Mouse (Mus musculus) 416B (cell line): ENCODE measurements around the gene Igsf9b.

Experiments
- DNase-seq: peaks from one replicate; pipeline ENCODE4 v3.0.0; 2011; ENCODE audit warnings: low read depth

The Igsf9b gene

DNA sequence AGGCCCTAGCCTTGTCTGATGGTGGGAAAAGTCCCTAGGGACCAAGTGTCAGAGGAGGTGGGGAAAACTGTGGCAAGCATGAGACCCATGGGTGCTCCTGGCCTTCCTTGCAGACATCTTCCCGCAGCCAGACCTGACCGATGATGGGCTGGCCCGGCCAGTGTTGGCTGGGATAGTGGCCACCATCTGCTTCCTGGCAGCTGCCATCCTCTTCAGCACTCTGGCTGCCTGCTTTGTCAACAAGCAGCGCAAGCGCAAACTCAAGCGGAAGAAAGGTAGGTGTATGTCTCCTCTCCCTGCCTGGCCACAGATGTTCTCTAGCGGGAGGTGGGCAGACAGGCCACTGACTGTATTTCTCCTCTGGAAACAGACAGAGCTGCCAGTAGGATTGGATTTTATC, 32.5 kb downstream of the Igsf9b start:
- no peak for DNase-seq

DNA sequence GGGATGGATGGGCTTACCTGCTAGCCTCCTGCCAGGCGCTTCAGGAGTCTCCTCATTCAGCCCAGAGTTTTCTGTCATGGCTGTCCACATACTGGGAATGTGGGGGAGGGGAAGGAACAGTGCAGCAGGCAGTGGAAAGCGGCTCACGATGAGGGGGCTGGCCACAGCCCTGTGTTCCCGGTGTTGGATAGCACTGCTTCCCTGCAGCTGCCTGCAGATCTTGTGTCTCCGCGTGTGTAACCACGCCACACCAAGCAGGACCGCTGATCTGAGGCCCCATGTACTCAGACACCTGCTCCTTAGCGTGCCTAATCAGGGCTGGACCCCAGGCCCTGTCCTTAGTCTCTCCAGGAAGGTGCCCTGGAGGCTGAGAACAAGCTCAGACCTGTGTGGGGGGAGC, 35.9 kb downstream of the Igsf9b start:
- DNase-seq, result no peak

DNA sequence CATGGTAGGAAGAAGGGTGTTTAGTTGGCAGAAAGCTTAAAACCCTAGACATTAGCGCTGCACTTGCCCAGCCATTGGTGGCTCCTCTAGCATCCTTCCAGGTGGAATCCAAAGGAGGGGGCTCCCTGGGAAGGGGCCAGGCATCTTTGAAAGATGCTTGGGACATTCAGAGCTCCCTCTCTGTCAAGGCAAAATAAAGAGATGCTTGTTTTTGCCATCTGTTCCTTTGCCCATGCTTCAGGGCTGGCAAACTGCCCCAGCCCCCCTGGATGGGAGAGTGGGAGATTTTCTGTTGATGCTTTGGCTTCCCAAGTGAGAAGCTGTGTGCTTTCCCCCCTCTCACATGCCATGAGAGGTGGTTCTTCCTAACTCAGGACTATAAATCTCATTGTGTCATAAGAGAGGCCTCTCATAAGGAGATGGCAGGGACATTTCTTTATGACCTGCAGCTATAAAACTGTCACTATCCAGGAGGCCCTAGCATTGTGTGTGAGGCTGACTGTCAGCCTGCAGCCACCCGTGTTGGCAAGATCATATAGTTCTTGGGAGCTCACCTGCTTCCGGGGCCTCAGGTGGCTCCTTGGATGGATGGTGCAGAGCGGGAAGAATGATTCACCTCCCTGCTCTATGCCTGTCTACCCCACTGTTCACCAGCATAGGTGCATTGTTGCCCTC, 38.1 kb downstream of the Igsf9b start:
- DNase-seq, result no peak

DNA sequence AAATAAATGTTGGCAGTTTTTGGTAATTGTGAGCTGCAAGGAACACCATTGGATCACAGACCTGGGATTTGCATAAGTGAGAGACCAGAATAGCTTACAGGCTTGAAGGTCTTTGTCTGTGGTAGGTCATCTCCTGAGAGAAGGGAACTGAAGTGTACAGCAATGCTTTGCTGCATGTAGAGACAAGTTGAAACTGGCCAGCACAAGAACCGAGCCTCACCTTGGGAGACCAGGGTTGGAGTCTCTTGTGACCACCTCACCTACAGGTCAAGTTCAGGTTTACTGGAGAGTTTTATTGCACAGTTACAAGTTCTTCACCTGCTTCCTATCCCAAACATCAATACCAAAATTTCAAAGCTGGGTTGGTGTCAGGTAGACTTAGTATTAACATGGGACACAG, 40.2 kb downstream of the Igsf9b start:
- DNase-seq, result no peak

DNA sequence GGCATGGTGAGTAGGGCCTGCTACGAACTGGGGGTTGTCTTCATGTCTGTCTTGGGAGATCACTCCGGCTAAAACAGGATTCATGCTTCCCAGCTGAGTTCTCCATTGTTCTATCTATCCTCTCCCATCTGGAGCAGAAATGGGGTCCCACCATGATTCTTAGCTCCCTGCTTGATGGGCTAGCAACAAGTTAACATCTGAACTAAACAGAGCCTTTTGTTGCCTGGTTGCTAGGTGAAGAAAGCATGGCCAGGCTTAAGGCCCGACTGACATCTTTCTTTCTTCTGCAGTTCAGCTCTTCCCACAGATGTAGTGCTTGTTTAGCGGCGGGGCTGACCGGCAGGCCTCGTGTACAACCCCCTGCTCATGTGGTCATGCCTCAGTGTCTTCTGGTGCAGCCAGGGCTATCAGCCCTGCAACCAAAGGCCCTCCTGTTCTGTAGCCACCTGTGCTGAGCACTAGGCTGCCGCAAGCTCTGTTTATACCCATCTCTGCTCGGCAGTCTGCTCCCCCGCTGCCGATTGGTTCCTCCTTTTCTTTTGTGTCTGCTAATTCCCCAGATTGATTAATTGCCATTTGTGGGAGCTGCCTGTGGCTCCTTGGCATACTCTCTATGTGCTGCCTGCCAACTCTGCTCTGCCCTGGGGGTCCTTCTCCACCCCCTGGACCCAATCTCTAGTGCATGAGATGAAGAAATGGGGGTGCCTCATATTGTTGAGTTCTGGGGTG, 47.7 kb downstream of the Igsf9b start:
- DNase-seq, result no peak

DNA sequence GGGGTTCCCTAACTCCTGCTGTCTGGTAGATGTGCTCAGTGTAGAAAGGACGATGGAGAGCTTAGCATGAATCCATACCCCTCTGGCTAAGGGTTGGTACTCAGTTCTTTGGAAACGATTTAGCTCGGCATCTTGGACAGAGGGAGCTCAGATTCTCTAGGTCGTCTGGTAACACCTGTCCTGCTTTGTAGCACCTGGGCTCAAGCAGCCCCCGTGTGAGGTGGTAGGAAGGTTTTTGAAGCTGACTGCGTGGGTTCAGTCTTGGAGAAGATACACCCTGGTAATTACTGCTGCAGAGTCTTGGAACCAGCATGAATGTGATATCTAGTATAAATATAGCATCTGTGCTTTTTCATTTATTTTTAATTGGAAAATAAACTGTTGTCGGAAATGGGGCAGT, 54.1 kb downstream of the Igsf9b start:
- no peak for DNase-seq

DNA sequence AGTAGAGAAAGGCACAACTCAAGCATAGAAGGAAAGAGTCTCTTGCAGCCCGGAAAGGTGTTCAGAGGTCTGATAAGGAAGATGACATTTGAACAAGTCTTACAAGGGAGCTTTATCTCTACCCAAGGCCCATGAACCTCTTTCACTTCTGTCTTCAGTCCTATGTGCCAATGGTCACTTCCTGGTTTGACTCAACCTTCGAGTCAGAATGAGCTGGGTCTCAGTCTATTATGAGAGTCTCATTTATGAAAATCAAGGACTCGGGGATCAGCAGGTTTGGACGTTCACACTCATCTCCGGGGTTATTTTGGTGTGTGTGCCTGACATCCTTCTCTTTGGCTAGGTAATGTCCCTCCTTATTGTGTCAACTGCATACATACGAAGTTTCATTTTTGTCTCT, 58.9 kb downstream of the Igsf9b start:
- no peak for DNase-seq

DNA sequence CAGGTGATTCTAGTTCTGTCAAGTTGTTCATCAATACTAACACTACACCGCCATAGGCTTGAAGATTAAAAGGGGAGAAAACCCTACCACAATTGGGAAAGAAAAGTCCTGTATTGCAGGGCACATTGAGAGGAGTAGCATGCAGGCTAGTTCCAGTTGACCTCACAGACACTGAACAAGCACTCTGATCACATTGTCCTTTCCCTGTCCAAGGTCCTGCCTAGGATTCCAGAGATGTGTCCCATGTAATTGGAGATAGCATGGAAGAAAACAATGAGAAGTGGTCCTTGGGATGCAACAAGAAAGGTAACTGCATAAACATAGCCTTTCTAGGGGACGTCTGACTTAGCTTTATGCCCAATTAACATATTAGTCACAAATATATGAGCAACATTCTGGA, 68.2 kb downstream of the Igsf9b start:
- no peak for DNase-seq

DNA sequence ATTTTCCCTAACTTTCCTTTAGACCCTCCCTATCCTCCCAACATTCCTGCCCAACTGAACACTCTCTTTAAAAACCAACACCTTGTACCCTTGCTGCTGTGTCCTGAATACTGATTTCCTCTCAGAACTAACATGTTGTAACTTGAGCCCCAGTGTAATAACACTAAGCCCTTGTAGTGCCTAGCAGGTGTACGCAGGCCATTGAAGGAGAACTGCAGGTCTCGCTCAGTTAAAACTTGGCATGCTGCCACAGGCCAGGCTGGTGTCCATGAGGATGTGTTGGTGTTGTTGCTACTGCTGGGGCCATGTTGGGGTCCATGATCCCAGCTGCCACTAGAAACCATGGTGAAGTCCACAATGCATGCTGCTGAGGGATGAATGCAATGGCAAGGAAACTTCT, 70.1 kb downstream of the Igsf9b start:
- DNase-seq, result no peak

DNA sequence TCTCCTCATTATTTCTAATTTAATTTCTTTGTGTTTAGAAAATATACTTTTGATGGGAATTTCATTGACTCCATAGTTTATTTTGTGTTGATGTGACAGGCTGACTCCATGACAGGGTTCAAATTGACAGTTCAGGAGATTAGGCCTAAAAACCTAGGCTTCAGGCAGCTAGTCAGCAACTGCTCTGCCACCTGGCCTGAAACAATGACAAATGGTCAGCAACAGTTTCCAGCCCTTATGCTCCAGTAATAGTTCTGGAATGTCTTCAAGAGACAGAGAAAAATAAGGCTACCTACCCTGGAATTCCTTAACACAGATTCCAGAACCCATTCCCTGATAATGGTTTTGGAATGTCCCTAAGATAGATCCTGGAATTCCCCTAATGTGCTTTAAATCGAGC, 76.7 kb downstream of the Igsf9b start:
- DNase-seq, result no peak

DNA sequence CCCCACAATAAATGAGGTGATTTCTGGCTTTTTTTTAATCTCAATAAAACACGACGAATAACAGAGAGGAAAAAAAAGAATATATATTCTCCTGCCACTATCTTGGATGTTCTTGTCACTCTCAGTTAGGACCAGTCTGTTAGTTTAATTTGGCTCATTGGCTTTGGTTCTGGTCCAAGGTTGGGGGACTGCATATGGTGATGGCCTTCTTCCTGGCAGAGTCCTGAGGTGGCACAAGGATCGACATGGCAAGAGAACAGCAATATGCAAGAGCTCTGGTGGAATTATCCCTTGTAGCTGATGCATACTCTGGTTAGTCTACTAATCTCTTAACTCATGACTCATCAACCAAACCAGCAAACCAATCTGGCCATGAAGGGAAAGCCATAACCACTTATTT, 87.9 kb downstream of the Igsf9b start:
- no peak for DNase-seq

DNA sequence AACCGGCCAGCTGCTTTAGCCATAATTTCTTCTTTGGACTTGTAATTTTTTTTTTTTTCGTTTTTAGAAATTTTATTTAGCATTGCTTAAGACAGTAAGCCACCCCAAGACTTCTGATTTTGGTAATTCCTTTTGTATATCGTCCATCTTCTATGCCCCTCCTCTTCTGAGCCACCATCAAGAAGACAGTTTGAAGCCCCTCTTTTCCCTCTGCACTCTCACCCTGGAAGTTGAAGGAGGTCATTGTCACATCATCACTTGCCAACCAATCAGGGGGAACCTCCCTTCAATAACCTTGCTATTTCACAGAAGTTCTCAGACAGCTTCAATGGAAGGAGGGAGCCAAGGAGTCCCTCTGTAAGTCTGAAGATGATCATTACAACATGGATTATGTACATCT, 97.5 kb downstream of the Igsf9b start, which contains the start of gene Spata19:
Gene Spata19, plus strand, starts transcription at position 301 of the 400 bp plus-strand sequence.
- DNase-seq, result no peak

DNA sequence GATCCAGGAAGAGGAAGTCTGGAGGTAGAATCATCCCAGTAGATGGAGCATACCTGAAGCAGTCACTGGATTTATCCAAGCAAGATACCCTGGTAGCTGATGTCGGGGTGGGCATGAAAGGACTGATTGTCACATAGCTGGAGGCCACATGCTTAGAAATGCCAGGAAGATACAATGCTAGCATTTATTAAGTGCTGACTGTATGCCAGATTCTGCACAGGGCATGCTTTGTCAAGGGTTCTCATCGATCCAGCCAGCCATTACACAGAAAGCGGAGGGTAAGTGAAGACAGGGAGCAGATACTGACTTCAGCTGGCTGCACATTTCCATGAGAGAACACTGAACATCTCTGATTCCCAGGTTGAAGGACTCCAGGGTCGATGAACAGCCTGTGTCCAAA, 102.2 kb downstream of the Igsf9b start:
- DNase-seq, result no peak
